Mouse (Mus musculus): Measurements from ENCODE around the gene Pex16.

Gene Pex16

DNA sequence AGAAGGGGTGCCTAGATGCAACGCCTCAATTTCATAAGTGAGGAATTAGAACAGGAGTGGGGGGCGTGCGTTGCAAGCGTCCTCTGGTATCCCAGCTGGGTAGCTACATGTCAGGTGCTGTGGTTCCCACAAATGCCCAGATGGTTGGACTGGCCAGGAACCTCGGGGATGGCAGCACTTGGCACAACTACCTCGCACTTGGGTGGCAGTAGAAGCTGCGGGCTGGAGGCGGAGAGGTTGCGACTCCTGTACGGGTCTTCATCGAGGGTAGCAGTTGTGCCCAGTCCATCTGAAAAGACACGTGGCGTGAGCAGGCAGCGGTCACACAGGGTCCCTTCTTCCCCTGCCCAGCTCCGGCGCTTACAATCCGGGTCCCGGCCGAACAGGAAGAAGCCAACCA is 4.1 kb upstream of the Pex16 start:
- no peak for DNase-seq (ENCODE audit: low spot score)

DNA sequence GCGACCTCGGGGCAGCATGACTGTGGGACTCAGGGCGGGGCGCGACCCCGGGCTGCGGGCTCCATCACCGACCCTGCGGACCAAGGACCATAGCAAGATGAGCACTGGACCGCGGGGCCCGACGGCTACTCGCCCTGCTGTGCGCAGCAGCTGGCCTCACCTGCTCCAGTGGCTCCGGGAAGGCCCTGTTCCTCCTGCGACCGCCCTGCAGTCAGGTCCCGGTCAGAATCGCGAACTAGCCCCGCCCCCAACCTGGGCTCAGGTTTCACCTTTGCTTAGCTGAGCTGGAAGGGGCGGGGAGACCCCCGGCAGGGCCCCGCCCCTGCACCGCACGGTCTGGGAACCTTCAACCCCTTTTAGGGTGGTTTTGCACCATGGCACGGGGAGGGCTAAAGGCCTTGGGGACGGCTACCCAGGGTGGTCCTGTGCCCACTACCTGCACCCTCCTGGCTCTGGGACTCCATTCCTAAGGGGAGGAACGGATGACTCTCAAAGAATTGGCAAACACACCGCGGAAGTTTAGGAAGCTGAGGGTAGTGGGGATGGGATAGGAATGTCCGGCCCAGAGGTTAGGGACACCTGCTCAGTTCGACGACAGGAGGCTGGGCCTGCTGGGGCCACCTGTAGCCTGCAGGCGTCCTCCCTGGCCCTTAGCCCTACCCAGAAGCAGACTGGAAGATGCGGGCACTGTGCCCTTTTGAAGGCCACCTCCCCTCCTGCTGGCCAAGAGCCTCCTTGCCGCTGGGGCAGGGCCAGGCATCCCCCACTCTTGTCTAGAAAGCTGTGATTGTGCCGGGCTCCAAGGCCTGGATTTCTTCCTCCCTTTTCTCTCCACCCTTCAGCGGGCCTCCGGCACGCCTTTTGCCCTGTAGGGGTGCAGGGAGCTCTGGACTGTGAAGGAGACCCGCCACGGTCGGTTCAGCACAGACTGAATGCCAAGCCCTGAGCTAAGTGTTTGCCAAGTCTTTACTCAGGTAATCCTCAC is 3.4 kb upstream of the Pex16 start:
- peak; percentile 67 for DNase-seq (ENCODE audit: low spot score)

DNA sequence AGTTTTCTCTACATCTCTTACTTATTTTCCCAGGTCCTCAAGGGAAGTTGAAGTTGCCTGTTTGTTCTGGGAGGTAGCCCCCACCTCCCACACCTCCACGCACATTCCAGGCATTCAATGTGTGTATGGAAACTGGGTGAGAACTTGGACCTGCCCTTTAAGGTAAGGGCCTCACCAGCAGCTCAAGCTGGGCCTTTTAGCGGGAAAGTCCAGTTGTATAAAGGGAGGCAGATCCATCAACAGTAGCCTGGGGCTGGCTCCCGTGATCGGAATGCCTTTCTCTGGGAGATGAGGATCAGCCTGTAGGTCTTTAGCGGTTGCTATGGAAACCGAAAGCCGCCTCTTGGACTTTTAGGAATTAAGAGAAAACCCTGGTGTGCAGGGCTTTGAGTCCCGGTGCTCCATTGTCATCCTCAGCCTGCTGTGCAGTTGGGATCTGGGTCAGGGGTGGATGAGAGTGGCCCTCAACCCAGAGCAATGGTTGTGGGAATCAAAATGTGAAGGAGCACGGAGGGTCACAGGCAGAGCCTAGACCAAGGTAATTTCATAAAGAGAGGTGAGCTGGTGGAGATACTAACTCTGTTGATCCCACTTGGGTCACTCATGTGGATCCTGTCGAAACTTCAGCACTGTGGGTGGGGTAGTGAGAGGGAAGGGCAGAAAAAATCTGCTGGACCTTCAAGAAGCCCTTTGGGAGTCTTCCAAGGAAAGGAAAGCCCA is 2.3 kb upstream of the Pex16 start:
- no peak for DNase-seq (ENCODE audit: low spot score)

DNA sequence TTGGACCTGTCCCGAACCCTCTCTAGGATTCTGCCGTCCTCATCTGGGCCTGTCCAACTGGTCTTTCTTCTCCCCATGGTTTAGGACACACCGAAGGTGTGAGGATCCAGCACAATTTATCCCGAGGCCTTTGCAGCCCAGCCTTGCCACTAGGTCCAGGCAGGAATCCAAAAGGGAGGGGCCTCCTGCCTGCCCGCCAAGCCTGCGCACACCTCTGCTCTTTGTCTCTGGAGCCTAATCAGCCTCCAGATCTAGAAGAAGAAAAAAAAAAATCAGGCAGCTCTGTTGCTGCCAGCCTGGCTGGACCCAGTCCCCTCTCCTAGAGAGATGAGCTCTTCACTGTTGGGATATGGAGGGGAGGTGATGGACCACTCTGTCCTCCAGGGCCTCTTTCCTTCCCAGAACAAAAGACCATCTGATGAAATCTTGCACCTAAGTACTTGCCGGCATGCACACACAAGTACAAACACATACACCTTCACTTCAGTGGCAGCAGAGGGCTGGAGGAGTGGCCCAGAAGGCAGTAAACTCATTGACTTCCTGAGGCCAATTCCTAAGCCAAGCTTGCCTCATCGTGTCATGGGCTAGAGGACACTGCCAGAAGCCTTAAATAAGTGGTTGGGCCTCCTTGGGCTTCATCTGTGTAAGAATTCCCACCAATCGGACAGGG is 1.6 kb upstream of the Pex16 start:
- DNase-seq (ENCODE audit: low spot score) = peak; percentile 63

DNA sequence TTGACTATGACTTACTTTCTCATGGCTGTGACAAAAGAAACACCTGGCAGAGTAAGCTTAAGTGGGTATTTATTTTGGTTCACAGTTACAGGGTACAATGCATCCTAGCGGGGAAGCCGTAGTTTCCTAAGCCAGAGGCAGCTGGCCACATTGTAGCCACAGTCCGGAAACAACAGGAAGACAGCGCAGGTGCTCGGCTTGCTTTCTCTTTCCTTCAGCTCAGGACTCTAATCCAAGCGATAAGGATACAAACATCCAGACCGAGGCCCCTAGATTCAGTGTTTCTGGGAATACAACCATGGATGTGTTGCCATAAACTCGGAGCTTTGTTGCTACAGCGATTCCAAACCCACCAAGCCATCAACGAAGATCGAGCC is 1.1 kb upstream of the Pex16 start:
- DNase-seq (ENCODE audit: low spot score) = peak; percentile 83

DNA sequence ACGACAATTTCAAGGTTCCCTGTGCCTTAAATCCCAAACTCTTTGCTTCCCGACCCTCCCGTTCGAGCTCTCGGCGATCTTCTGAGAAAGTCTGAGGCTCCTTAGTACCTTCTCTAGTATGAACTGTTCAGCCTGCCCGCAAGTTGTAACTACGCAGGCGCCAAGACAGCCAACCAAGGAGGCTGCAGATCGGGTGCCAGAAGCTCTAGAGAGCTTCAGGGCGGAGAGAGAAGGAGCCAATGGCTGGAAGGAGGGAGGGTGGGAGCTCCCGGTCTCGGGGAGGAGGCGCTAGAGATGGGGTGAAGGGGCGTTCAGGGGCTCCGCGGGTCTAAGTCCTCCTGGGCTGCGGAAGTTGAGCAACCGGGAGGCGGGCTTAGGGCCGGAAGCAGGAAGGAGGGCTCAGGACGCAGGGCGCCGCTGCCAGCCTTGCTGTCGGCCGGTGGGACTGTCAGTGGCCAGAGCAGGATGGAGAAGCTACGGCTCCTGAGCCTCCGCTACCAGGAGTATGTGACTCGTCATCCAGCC is 685 bp downstream of the Pex16 start:
- DNase-seq (ENCODE audit: low spot score) = peak; percentile 94

DNA sequence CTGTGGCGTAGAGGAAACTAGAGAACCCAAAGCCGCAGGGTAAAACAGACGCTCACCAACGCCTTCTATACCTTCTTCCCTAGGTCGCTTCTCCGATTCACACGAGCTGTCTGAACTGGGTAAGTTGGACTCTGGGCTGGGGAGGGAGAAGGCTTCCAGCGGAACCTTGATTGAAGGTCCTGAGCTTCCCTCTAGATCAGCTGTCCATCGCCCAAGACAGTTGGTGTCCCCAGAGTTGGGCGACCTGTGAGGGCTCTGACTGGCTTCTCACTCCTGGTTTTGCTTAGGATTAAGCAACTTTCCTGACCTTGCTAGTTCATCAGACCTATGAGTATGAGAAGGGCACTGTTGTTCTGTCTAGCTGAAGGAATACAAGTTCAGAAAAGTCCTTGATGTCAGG is 1.3 kb downstream of the Pex16 start:
- DNase-seq (ENCODE audit: low spot score) = no peak

DNA sequence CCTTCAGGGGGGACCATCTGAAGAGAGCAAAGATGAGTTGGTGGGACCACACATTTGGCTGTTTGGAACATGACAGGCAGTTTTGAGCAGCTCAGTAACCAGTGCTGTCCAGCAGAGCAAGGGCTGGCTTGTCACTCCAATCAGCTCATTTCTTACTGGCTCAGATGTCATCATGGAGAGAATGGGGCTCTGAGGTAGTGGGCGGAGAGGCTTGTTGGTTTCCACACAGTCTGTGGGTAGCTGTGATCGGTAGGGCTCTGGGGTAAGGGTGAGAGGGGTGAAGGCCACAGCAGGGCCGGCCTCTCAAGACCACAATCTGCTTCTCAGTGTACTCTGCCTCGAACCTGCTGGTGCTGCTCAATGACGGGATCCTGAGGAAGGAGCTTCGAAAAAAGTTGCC is 1.8 kb downstream of the Pex16 start:
- DNase-seq (ENCODE audit: low spot score) = no peak

DNA sequence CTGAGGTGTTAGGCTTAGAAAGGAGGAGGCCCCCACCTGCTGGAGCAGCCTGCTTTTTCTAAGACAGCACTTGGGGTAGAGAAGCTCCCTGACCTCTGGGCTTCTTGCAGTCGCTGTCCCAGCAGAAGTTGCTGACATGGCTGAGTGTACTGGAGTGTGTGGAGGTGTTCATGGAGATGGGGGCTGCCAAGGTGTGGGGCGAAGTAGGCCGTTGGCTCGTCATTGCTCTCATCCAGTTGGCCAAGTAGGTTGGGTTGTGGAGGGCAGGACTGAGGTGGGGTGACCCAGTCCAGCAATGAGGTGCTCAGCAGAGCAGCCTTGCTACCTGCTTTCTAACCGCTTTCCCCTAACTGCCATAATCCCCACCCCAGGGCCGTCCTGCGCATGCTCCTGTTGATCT is 2.8 kb downstream of the Pex16 start:
- no peak for DNase-seq (ENCODE audit: low spot score)

DNA sequence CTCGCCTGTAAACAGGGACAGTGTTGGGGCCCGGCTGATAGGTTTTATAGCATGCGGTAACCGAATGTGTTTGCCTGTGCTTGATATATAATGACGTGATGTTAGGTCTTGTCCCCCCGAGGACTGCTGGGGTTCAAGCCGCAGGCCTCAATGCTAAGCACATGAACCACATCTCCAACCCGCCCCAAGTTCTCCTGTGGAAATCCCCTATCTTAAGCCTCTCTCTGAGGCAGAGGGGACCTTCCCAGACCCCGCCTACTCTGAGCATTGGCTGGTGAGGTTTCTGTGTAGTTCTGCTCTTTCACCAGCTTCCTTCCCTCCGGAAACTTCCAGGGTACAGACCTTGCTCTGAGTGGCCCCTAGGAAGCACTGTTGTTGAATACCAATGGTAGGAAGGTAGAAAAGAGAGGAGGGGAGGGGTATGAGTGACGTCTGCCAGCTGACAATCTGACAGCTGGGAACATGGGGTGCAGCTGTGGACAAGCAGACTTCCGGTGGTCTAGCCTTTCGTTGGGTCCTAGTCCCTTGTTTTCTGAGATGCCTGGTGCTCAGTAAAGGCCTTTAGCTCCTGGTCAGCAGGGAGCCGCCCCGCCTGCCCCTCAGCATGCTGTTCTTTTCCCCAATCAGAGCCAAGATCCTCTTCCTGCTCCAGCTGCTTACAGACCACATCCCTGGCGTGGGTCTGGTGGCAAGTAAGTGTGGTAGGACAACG is 5.5 kb downstream of the Pex16 start:
- DNase-seq (ENCODE audit: low spot score) = no peak

DNA sequence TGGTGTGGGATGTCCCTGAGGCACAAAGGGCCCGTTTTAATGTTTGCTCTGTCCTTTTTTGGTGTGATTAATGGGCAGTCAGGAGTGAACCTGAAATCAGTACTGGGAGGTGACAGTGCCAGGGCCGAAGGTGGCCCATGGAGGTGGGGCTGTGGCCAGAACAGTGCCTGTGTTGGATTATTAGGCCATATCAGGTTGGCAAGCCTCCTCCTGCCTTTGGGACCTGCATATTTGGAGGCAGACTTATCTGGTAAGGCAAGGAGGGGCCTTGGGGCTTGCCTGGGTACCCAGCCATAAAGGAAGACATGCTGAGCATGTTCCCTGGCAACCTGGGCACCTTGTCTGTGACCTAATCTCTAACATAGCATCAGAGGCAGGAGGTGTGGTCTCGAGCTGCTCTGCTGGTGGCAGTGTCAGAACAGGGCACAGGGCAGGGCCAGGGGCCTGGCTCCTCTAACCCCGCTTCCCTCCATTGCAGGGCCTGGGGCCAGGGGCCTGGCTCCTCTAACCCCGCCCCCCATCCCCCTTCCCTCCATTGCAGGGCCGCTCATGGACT is 6.1 kb downstream of the Pex16 start:
- DNase-seq (ENCODE audit: low spot score) = no peak

DNA sequence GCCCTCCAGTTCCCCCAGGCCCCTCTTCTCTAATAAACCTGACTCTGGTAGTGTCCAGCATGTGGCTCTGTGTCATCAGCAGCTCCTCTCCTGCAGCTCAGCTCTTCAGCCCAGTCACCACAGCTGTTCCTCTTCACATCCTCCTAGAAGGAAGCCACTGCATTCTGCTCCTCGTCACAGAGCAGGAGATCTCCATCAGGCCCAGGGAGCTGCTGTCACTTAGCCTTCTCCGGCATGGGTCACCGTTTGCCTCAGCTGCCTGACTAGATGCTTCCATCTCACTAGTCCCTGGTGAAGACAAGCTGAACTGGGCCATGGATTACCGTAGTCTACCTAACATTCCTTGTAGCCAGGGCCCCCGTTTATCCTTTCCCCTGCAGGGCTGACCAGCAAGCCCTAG is 6.7 kb downstream of the Pex16 start:
- DNase-seq (ENCODE audit: low spot score) = no peak

DNA sequence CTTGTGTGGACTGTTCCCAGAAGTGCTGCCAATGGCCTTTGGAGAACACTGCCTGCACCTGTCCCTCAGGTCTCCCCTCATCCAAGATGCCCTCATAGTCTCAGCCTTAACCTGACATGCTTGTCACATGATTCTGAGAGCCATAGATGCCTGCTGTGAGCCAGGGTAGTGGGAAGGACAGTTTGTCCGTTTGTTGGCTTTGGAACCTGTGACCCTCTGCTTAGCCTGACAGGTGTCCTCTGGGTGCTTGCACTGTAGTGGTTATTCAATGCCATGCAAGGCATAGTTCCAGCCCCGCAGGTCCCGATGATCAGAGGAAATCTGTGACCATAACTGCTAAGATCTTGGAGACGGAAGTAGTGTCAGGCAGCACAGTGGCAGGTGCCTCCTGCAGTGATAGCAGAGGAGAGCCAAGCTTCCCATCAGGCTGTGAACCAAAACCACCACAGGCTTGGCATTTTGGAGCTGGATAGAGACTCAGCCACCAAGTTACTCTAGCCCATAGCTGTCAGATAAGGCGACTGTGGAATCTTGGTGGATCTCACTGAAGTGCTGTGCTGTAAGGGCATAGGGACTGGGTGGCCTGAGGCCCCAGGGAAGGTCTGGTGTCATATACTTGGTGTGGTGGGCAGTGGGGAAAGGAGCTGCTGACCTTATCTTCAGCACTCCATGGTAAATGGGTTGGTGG is 7.6 kb downstream of the Pex16 start, which contains the start of gene 1700029I15Rik:
1700029I15Rik (plus strand) TSS at position 638 of the 688 bp plus-strand sequence.
- no peak for DNase-seq (ENCODE audit: low spot score)

DNA sequence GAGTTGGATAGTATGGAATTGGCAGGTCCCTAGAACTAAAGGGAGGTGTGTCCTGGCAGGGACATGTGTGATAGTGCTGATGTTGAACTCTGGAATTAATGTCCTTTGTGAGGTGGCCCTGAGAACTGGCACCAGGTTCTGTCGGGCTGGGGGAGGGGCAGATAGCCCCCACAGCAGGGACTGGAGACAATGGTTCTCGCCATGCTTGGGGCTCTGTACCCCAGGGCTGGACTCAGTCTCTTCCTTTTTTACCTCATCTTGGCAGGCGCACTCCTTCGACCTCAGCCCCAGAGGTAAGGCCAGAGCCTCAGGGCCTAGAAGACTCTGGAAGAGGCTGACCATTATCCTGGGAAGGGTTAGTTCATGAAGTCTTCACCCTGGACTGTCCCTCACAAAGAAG is 8.3 kb downstream of the Pex16 start:
- DNase-seq (ENCODE audit: low spot score) = no peak

DNA sequence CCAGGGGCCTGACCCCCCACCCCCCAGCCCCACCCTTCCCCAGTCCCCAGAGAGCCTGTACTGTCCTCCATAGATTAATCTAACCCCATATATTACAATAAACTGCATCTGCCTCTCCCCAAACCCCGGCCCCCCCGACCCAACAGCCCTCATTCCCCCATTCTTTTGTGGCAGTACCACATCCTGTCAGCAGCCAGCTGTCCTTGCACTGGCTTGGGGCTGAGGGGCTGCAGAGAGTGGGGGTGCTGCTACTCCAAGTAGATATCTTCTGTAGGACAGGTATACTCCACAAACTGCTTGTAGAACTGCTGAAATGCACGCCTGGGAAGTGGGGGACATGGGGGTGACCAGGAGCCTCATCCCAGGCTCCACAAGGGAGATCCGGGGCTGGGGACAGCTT is 9.6 kb downstream of the Pex16 start:
- no peak for DNase-seq (ENCODE audit: low spot score)

DNA sequence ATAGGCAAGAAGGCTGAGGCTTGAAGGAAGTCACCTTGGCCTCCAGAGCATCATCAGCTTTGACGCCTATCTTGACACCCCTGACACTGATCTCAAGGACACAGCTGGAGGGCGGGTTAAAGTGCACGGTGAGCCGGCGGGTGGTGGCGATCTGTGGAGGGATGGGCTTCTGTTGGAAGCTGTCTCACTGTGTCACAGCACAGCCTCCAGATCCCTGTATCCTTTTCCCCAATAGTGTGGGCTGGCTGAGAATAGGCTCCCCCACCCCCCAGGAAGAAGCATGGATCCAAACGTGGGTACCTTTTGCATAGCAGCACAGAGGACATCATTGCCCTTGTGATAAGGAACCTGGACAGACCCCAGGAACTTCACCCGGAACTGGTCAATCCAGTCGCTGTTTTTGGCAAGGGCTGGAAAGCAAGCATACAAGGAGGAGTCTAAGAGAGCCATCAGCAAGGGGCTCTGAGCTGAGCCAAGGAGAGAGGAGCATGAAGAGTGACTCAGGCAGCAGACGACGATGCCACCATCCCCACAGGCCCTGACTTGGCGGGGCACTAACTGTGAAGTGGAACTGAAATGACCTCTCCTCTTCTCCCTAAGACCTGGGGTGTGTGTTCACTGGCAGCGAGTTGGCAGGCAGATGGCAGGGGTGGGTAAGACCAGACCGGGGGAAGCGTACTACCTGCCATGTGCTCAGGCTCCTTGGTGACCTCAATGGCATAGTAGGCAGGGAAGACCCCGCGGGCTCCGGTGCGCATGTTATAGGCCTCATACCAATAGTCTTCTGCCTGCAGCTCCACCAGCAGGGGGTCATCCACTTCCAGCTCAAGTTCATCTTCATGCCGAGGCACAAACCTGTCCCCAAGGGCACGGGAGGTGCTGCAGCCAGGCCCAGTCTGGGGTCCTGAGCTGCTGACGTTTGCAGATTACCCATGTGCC is 10.9 kb downstream of the Pex16 start:
- DNase-seq (ENCODE audit: low spot score) = no peak

DNA sequence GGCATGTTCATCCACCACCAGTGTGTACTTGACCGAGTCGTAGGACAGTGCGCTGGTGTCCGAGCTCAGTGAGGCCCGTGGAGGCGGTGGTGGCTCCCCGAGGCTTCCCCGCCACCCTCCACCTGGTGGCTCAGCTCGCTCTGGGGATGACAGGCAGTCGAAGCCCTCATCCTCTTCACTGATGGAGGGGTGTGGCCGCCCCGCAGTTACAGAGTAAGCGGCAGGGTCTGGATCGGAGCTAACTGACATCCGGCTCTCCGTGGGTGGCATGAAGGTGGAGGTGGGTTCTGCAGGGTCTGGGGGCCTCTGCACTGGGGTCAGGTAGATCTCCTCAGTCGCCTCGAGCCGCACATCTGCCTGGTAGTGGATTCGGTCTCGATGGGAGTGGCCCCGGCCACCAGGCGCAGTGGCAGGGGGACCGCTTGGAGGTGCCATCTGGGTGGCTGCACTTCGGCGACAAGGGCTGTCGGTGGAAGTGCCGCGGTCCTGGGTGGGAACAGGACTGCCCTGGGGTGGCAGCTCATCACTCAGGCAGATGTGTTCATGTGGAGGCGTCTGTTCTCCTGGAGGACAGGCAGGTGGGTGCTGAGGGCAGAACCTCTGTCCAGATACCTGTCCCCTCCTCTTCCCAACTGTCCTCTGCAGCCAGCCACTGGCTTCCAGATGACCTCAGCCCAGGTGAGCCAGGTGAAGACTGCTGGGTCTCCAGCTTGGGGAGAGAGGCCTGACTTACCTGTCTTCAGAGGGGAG is 12.5 kb downstream of the Pex16 start:
- no peak for DNase-seq (ENCODE audit: low spot score)

DNA sequence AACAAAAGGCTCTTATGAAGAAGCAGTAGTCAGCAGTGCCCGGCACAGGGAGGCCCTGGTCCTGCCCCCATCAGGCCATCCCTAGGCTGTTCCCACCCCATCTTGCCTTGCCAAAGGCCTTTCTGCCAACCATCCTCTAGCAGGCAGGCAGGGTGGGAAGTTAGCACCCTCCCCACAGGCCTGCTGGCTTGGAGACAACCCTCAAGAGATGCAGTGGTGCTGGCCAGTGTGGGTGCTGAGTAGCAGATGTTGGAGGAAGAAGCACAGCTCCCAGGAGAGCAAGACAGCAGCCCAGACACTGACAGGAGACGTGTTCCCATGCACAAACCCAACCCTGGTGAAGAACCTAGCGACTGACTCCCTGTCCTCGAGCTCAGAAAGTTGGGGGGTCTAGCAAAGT is 13.2 kb downstream of the Pex16 start:
- DNase-seq (ENCODE audit: low spot score) = no peak

DNA sequence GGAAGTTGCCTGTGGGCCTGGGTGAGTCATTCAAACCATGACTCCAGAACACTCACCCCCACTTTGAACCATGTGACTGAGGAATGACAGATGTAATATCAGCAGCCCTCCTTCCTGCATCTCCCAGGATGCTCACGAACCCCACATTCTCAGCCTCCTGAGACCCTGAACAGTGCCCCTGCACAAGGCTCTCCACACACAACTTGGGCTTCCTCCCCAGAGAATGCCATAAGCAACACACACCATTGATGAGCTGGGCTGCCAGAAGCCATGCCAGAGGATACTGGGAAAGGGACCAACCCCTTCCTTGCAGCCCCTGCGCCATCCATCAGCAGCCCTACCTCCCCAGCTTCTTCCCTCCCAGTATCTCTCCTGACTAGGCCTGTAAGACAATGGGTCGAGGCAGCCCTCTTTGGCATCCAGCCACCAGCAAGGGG is 13.6 kb downstream of the Pex16 start:
- DNase-seq (ENCODE audit: low spot score) = no peak

Data from testis, postnatal 14 days (tissue).